Mouse (Mus musculus) heart, embryonic 11.5 days (tissue): ENCODE results near the gene Serpind1. TPM values are rescaled to one million over a fixed set of nuclear protein-coding genes. Genes with fewer than 3 reads are reported as not detected.

ENCODE experiments used
- ATAC-seq: fragments of 200-750 bp; cut with Nextera tagmentation; replicated peaks from 2 replicates; pipeline ENCODE4 v1.8.0; 2017; ENCODE audit warnings: moderate library complexity; ENCODE audit not compliant: insufficient number of reproducible peaks, low FRiP score, low TSS enrichment
- H3K27ac ChIP-seq: fragments of 300-500 bp; sonication (generic); 2 replicates; pipeline ENCODE4 v1.5.1; 2014; ENCODE audit warnings: mild to moderate bottlenecking, low read depth, low read length
- H3K27me3 ChIP-seq: fragments of 300-500 bp; sonication (generic); 2 replicates; pipeline ENCODE4 v1.6.1; 2014; ENCODE audit warnings: mild to moderate bottlenecking, low read length, mixed read lengths; ENCODE audit not compliant: control insufficient read depth, insufficient read depth
- H3K36me3 ChIP-seq: fragments of 300-500 bp; sonication (generic); 2 replicates; pipeline ENCODE4 v1.6.1; 2014; ENCODE audit warnings: mild to moderate bottlenecking, low read length, moderate library complexity, mixed read lengths; ENCODE audit not compliant: control insufficient read depth, insufficient read depth
- H3K4me1 ChIP-seq: fragments of 300-500 bp; sonication (generic); 2 replicates; pipeline ENCODE4 v1.6.1; 2014; ENCODE audit warnings: low read length; ENCODE audit not compliant: control insufficient read depth, insufficient read depth
- H3K4me2 ChIP-seq: fragments of 300-500 bp; sonication (generic); 2 replicates; pipeline ENCODE4 v1.6.1; 2014; ENCODE audit warnings: mild to moderate bottlenecking, moderate library complexity
- H3K4me3 ChIP-seq: fragments of 300-500 bp; sonication (generic); 2 replicates; pipeline ENCODE4 v1.5.1; 2014; ENCODE audit warnings: low read depth, low read length
- H3K9ac ChIP-seq: fragments of 300-500 bp; sonication (generic); 2 replicates; pipeline ENCODE4 v1.6.1; 2014; ENCODE audit warnings: mild to moderate bottlenecking, low read depth, low read length, moderate library complexity
- H3K9me3 ChIP-seq: fragments of 300-500 bp; sonication (generic); replicated peaks from 2 replicates; pipeline ENCODE4 v1.6.1; 2016; ENCODE audit warnings: low read length; ENCODE audit not compliant: control insufficient read depth
- WGBS: fragments of 180-500 bp; shearing (Covaris S2); extraction: QIAGEN DNeasy Blood & Tissue Kit; methylation state at CpG from one replicate; pipeline ENCODE4 v1.1.7; 2014; ENCODE audit not compliant: insufficient replicate concordance; 5-methylcytosine and 5-hydroxymethylcytosine counted together
- polyA plus RNA-seq: library from polyadenylated mRNA; unstranded; fragments of >200 nt; fragmentation: Nextera tagmentation; extraction: Ambion mirVana; gene quantifications from 2 replicates; pipeline ENCODE4 v1.2.1, GENCODE M21; 2014

Serpind1 gene
- polyA plus RNA-seq, 1 experiment from 2014 or later: 2.5 TPM

DNA sequence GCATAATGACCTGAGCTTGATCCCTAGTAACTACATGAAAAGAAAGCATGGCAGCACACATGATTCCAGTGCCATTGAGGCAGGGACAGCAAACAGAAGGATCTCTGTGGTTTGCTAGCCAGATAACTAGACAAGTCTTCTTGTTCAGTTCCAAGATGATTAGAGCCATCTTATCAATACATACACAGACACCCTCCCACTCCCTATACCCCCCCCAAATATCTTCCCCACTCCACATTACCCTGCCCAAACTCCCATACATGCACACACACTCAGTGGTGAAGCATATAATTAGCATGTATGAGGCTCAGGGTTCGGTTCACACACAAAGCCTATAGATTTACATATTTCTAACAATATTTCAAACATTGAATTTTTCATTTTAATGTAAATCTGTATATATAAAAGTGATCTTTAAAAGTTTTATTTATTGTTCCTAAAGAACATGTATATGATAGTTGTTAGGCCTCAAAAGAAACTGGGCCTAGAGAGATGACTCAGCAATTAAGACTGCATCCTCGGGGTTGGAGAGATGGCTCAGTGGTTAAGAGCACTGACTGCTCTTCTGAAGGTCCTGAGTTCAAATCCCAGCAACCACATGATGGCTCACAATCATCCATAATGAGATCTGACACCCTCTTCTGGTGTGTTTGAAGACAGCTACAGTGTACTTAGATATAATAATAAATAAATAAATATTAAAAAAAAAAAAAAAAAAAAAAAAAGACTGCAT, 52.6 kb downstream of the Serpind1 start:
- Histone ChIP-seq H3K36me3 (0 out of 2 replicates have a peak, but pooled peaks cover 2% of the 10 kb centered on the region), H3K27me3 (no peaks in the 10 kb centered on the region), H3K9me3 (no peaks in the 10 kb centered on the region), H3K4me3 (no peak overlapping the region), H3K9ac (no peak overlapping the region), H3K4me1 (no peaks in the 10 kb centered on the region), H3K4me2 (no peak overlapping the region), H3K27ac (no peak overlapping the region)
- 72% methylated on average over 2 of the region's 2 CpGs for WGBS
- ATAC-seq: no peak

DNA sequence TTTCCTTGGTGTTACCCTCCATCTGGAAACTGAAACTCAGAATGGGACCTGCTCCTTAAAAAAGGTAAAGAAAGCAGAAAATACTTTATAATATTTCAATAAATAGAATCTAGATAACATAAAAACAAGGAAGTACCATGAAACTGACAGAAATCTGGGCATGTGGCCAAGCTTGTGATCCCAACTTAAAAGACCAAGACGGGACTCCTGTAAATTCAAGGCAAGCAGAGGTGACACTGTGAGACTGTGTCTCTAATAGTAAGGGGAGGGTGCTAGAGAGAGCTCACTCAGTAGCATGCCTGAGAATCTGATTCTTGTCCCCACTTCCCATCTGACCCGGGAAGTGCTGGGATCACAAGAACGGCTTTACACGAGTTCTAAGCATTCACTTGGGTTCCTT, 61.6 kb downstream of the Serpind1 start:
- WGBS: 68% methylated on average over 4 of the region's 4 CpGs
- Histone ChIP-seq H3K4me3 (no peak overlapping the region), H3K36me3 (no peaks in the 10 kb centered on the region), H3K9ac (no peak overlapping the region), H3K27ac (no peak overlapping the region), H3K9me3 (no peaks in the 10 kb centered on the region), H3K4me2 (no peak overlapping the region), H3K4me1 (no peaks in the 10 kb centered on the region), H3K27me3 (no peaks in the 10 kb centered on the region)
- no peak for ATAC-seq

Other genes starting within 250 kb of the Serpind1 start
- gene Ppil2, start 220.1 kb upstream of the Serpind1 start, polyA plus RNA-seq: 104 and 108 TPM in 2 replicates
- 37.0 and 41.5 TPM in 2 replicates for gene 2610318N02Rik, start 206.2 kb upstream of the Serpind1 start, polyA plus RNA-seq
- gene Sdf2l1, start 199.0 kb upstream of the Serpind1 start, polyA plus RNA-seq: 61.9 and 63.6 TPM in 2 replicates
- 4.6 and 5.8 TPM in 2 replicates for gene Ydjc, start 186.8 kb upstream of the Serpind1 start, polyA plus RNA-seq
- 0.07 TPM in 1 of 2 replicates, not detected in the other for gene Ccdc116, start 184.1 kb upstream of the Serpind1 start, polyA plus RNA-seq
- gene Ube2l3, start 128.7 kb upstream of the Serpind1 start, polyA plus RNA-seq: 313 and 328 TPM in 2 replicates
- 0.04 and 0.34 TPM in 2 replicates for gene Rimbp3, start 122.8 kb upstream of the Serpind1 start, polyA plus RNA-seq
- 4.5 and 4.8 TPM in 2 replicates for gene Hic2, start 97.8 kb upstream of the Serpind1 start, polyA plus RNA-seq
- gene Tmem191c, start 55.3 kb upstream of the Serpind1 start, polyA plus RNA-seq: 4.9 and 7.1 TPM in 2 replicates
- 6.0 and 6.5 TPM in 2 replicates for gene Snap29, start 74.6 kb downstream of the Serpind1 start, polyA plus RNA-seq
- 36.8 and 38.3 TPM in 2 replicates for gene Pi4ka, start 74.9 kb downstream of the Serpind1 start, polyA plus RNA-seq
- 47.8 and 49.6 TPM in 2 replicates for gene Crkl, start 120.6 kb downstream of the Serpind1 start, polyA plus RNA-seq
- 0.54 and 0.68 TPM in 2 replicates for gene Aifm3, start 158.2 kb downstream of the Serpind1 start, polyA plus RNA-seq
- 46.6 and 47.4 TPM in 2 replicates for gene Lztr1, start 177.3 kb downstream of the Serpind1 start, polyA plus RNA-seq
- 31.4 and 34.0 TPM in 2 replicates for gene Thap7, start 199.8 kb downstream of the Serpind1 start, polyA plus RNA-seq
- not detected in 2 replicates for gene Lrrc74b, start 229.9 kb downstream of the Serpind1 start, polyA plus RNA-seq
- 0.51 and 0.70 TPM in 2 replicates for gene P2rx6, start 230.5 kb downstream of the Serpind1 start, polyA plus RNA-seq